Mouse (Mus musculus) urinary bladder, adult 18-20 months (tissue): ENCODE results near the gene Tsx.
"Not testable (repeated sequence)": the region's sequence is repeated elsewhere in the genome, so short reads cannot be mapped to it uniquely, and the experiment has no call there.

Experiments used
- DNase-seq, 2 experiments: peaks; one replicate each; pipeline ENCODE4 v3.0.0; 2022; ENCODE audit warnings: low spot score in 2 of 2, mixed read lengths in 2 of 2

Gene Tsx

DNA sequence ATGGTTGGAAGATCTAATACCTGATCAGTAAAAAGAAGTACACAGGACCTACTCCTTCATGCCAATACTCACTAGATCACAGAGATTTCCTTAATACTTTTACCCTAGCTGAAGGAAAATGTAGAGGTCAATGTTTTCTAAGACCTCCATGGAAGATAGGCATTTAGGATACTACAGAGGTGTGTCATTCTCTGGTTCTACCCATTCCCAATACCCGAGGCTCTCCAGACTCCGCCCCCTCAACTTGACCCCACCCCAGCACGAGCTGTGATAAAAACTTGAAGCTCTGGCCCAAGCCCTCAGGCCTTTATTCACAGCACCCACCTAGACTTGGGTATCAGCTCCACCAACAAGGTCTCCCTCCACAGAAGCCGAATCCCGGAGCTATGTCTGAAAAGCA, at the start of gene Tsx:
Gene Tsx (plus strand): TSS at position 301 of the 400 bp plus-strand sequence.
- DNase-seq, result no peak

GRCm38 (mm10) chrX:103366201-103366600, 48.1 kb upstream of the Tsx start:
- no peak for DNase-seq

DNA sequence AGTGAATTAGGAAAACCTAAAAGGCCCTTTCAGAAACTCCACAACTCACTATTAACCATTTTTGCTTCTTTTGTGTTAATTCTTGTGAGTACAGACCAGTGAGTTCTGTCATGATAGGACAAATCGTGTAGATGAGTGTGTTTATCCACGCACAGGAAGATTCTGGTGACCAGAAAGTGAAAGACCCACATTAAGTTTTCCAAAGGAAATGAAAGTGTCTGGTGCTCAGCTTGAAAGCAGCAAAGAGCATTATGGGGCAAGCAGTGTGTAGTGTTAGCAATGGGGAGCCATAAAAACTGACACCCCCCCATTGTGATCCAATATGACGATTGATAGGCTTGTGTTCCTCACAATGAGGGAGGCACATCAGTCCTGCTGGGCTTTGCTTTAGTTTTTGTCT, 45.6 kb upstream of the Tsx start:
- DNase-seq, result no peak

DNA sequence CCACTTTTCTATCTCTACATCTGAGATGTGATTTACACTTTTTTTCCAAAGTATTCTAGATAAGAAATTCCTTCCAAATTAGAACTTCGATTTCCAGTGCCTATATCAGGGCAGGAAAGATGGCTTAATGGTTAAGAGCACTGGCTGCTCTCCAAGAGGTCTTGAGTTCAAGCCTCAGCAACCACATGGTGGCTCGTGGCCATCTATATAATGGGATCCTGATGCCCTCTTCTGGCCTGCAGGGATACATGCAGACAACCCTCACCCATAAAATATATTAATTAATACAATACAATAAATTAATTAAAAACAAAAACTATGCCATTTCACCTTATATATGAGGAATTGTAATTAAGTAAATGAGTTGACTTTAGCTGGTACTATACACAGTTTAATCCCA, 43.0 kb upstream of the Tsx start:
- DNase-seq, result no peak

DNA sequence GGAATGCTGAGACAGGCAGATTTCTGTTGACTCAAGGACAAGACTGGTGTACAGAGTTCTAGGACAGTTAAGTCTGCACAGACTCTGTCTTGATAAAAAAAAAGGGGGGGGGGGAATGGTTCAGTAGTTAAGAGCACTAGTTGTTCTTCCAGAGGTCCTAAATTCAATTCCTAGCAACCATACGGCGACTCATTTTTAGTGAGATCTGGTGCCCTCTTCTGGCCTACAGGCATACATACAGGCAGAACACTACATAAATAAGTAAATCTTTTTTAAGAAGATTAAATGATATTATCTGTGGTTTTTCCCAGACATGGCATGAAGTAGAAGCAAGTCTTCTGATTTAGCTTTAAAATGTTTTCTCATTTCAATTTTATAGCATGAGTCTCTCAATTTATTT, 42.6 kb upstream of the Tsx start:
- DNase-seq, result no peak

GRCm38 (mm10) chrX:103374250-103374649, 40.0 kb upstream of the Tsx start:
- DNase-seq, result no peak

DNA sequence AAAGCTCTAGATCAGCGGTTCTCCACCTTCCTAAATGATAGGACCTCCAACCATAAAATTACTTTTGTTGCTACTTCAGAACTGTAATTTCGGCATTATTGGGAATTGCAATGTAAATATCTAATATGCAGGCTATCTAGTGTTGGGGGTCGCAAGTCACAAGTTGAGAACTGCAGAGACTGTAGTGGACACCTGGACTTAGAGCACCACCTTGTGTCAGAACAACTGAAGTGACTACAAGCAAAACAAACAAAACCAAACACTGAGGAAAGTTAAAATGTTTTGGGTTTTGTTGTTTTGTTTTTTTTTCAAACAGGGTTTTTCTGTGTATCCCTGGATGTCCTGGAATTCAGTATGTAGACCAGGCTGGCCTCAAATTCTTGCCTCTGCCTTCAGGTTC, 29.7 kb upstream of the Tsx start:
- no peak for DNase-seq

- DNase-seq, result no peak
Observed at GRCm38 (mm10) chrX:103388131-103388530, 26.1 kb upstream of the Tsx start.

- DNase-seq, result no peak
Observed at GRCm38 (mm10) chrX:103393841-103394240, 20.4 kb upstream of the Tsx start.

- DNase-seq, result no peak
Observed at GRCm38 (mm10) chrX:103405021-103405420, 9.2 kb upstream of the Tsx start.

- no peak for DNase-seq
Observed at GRCm38 (mm10) chrX:103421710-103422109, 7.4 kb downstream of the Tsx start, which contains the start of gene Gm26992. Gm26992 (plus strand) TSS chrX:103422010.

DNA sequence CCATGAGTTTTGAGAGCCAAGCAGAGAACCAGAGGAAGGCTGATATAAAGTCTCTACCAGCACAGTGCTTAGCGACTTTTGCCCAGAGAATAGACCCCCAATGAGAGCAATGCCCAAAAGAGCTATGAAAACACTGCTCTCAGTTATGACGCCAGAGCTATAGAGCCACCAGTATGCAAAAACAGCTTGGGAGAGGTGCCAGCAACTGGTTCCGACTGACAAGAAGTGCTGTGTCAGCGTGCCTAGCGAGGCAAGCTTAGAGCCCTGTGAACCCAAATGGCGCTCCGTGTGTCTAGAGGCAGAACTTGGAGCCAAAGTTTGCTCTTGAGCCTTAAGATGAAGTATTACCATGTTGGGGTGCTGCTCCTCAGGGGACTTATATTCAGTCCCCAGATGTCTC, 13.4 kb downstream of the Tsx start:
- DNase-seq, result no peak

DNA sequence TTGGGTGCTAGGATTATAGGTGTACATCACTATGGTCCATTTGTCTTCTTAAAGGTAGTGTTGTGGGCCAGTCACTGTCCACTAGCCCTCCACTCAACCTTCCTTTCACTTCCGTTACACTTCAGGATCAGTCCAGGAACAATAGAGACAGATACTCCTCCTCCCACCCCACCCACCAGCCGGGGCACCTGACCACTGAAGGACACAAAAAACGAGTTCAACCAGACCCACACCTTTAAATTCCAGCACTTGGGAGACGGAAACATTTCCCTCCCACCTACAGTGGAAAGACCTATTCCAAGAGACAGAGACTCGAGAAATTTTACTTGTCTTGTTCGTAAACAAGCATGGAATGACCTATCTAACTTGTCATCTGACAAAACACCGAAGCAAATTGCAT, 18.0 kb downstream of the Tsx start:
- no peak for DNase-seq

- no peak for DNase-seq
Observed at GRCm38 (mm10) chrX:103438023-103438422, 23.8 kb downstream of the Tsx start.

- no peak for DNase-seq
Observed at GRCm38 (mm10) chrX:103440803-103441202, 26.5 kb downstream of the Tsx start.

- DNase-seq, result no peak
Observed at GRCm38 (mm10) chrX:103443755-103444154, 29.5 kb downstream of the Tsx start.

- DNase-seq, result peak; percentile 15 to 29
Observed at GRCm38 (mm10) chrX:103447539-103448169, 33.4 kb downstream of the Tsx start.

DNA sequence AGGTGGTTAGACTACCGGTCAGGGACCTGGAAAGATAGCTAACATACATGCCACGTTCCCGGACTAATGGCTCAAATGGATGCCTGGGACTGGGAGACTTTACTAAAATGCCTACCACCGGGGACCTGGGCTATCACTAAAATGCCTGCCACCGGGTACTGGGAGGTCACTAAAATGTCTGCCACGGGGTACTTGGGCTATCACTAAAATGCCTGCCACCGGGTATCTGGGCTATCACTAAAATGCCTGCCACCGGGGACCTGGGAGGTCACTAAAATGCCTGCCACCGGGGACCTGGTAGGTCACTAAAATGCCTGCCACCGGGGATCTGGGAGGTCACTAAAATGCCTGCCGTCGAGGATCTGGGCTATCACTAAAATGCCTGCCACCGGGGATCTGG, 34.2 kb downstream of the Tsx start:
- DNase-seq, result not testable (repeated sequence)

DNA sequence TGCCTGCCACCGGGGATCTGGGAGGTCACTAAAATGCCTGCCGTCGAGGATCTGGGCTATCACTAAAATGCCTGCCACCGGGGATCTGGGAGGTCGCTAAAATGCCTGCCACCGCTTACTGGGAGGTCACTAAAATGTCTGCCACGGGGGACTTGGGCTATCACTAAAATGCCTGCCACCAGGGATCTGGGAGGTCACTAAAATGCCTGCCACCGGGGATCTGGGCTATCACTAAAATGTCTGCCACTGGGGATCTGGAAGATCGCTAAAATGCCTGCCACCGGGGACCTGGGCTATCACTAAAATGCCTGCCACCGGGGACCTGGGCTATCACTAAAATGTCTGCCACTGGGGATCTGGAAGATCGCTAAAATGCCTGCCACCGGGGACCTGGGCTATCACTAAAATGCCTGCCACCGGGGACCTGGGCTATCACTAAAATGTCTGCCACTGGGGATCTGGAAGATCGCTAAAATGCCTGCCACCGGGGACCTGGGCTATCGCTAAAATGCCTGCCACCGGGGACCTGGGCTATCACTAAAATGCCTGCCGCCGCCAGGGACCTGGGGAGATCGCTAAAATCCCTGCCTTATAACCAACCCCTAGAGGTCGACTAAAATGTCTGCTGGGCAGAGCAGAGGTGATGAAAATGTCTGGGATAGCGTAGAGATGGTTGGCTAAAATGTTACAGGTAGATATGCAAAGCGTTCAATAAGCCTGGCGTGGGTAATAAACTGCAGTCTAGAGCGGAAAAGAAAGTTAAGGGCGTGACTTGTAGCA, 34.9 kb downstream of the Tsx start:
- not testable (repeated sequence) for DNase-seq

DNA sequence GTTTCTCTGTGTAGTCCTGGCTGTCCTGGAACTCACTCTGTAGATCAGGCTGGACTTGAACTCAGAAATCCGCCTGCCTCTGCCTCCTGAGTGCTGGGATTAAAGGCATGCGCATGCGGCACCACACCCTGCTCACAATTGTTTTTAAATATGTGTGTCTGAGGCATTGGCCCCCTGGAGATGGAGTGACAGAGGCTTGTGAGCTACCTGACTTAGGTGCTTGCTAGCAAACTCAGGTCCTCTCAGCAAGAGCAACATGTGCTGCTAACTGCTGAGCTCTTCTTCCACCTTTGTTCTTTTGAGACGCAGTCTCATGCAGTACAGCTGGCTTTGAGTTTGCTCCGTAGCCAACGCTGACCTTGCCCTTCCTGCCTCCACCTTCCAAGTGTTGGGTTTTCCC, 38.5 kb downstream of the Tsx start:
- no peak for DNase-seq

GRCm38 (mm10) chrX:103460056-103460455, 45.8 kb downstream of the Tsx start:
- DNase-seq, result no peak

DNA sequence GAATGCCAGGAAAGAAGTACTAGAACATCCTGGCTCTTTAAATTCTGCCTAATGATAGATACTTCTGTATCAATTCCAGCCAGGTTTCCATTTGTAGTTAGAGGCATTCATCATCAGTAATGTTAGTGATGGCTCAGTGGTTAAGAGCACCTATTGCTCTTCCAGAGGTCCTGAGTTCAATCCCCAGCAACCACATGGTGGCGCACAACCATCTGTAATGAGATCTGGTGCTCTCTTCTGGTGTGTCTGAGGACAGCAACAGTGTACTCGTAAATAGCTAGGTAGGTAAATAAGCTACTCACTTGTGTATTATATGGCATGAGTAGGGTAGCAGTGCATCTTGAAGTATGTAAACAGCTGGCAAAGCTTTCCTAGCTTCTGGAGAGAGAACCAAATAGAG, 54.7 kb downstream of the Tsx start:
- no peak for DNase-seq

GRCm38 (mm10) chrX:103472346-103472745, 58.1 kb downstream of the Tsx start:
- no peak for DNase-seq
